Mouse (Mus musculus) heart, postnatal 25 days (tissue): ENCODE data around the gene Smyd1. TPM values are rescaled to one million over a fixed set of nuclear protein-coding genes. Genes with fewer than 3 reads are reported as not detected.

Source experiments
- DNase-seq: peaks from one replicate; pipeline ENCODE4 v3.0.0; 2022; ENCODE audit warnings: low spot score
- intact Hi-C: fragments of 180-260 bp; cut with DNase I; formaldehyde crosslinking; loops from one replicate; pipeline ENCODE4 v1.15.1; 2025
- microRNA-seq: library from miRNA; unstranded; fragments of <30 nt; microRNA quantifications from one replicate; pipeline ENCODE4 v1.2.0, GENCODE M21; 2022
- total RNA-seq, 2 experiments: library from RNA; stranded (reverse); gene quantifications; 2 replicates each; pipeline ENCODE4 v1.2.3; 2021

Gene Smyd1
- total RNA-seq, 2 experiments from 2014 or later: 375 to 394 TPM

- intact Hi-C loops: no loop called here
These were observed 157.6 kb downstream of the Smyd1 start for GRCm38 (mm10) chr6:71164394-71164793.

More at GRCm38 (mm10) chr6:71164394-71164793, 157.6 kb downstream of the Smyd1 start:
- no peak for DNase-seq

Small RNA genes within 50 kb of the gene (microRNA-seq; reads per million reads assigned to microRNA genes)
- gene Mir8112: 35.8 reads per million, percentile 45 among the genes with 10 or more reads in this experiment

Other genes starting within 250 kb of the Smyd1 start
- 1 to 10 TPM; 4.2 to 4.9 TPM for gene Thnsl2, start 177.8 kb downstream of the Smyd1 start, total RNA-seq
- not detected for gene Fabp1, start 122.4 kb downstream of the Smyd1 start, total RNA-seq
- gene Krcc1, start 50.6 kb downstream of the Smyd1 start, total RNA-seq: 10 to 100 TPM; 54.6 to 54.9 TPM
- not detected for gene Cd8b1, start 555 bp upstream of the Smyd1 start, total RNA-seq
- under 1 TPM in 1 of 2 experiments, not detected in 1; 0.13 TPM for gene Cd8a, start 51.2 kb upstream of the Smyd1 start, total RNA-seq
- 10 to 100 TPM; 65.8 to 72.8 TPM for gene Rmnd5a, start 118.4 kb upstream of the Smyd1 start, total RNA-seq
- gene Rnf103, start 171.7 kb upstream of the Smyd1 start, total RNA-seq: 10 to 100 TPM; 21.7 to 26.1 TPM
- gene Chmp3, start 221.6 kb upstream of the Smyd1 start, total RNA-seq: 10 to 100 TPM; 47.2 to 51.2 TPM